Mouse (Mus musculus): Measurements from ENCODE around the gene Gm45062.

DNA sequence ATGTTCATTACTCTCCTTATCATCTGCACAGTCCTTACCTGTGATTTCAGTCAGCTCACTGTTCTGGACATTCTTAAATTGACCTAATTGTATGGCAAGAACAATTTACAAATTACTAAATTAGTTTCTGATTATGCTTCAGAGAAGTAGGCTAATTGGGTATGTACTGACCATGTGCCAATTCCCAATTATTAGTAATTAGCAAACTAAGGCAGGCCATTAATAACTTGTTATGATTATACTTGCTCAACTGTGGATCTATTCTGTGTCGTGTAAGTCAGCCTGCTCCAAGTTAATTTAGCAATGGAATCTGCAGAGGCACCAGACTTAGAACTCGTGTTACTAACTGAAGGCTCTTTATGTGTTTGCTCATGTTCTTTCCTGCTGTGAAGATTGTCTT is 113.8 kb downstream of the Gm45062 start:
- TF ChIP-seq CHD1 (IDR thresholded peaks at IDR 0.05; ENCODE audit: low read depth, low read length) (no peak), POLR2A (IDR thresholded peaks at IDR 0.05; ENCODE audit: control insufficient read depth in 1 of 2, insufficient read depth in 1 of 2, low read depth in 1 of 2, low read length in 2 of 2, poor library complexity in 1 of 2) (no peak), MAX (IDR thresholded peaks at IDR 0.05; ENCODE audit: low read length) (no peak), CTCF (IDR thresholded peaks at IDR 0.05 in 2 of 3, conservative IDR thresholded peaks at IDR 0.05 in 1 of 3; ENCODE audit: control insufficient read depth in 1 of 3, insufficient read depth in 1 of 3, low read depth in 2 of 3, low read length in 3 of 3, poor library complexity in 1 of 3, severe bottlenecking in 1 of 3) (no peak), EP300 (IDR thresholded peaks at IDR 0.05; ENCODE audit: low read depth in 1 of 2, low read length in 2 of 2) (no peak), JUND (IDR thresholded peaks at IDR 0.05; ENCODE audit: low read depth, low read length) (no peak)
